Mouse (Mus musculus) heart, embryonic 15.5 days (tissue): Measurements from ENCODE around the gene Gm20662. TPM values are rescaled to one million over a fixed set of nuclear protein-coding genes. Genes with fewer than 3 reads are reported as not detected.

Experiments used
- ATAC-seq: fragments of 200-750 bp; cut with Nextera tagmentation; replicated peaks from 2 replicates; pipeline ENCODE4 v1.8.0; 2017; ENCODE audit warnings: low read depth, moderate TSS enrichment; ENCODE audit not compliant: insufficient number of reproducible peaks, insufficient read depth, low FRiP score
- H3K27ac ChIP-seq: fragments of 300-500 bp; sonication (generic); 2 replicates; pipeline ENCODE4 v1.5.1; 2015; ENCODE audit warnings: mild to moderate bottlenecking, inconsistent platforms
- H3K27me3 ChIP-seq: fragments of 300-500 bp; sonication (generic); 2 replicates; pipeline ENCODE4 v1.6.1; 2015; ENCODE audit warnings: inconsistent platforms
- H3K36me3 ChIP-seq: fragments of 300-500 bp; sonication (generic); 2 replicates; pipeline ENCODE4 v1.6.1; 2015; ENCODE audit warnings: mild to moderate bottlenecking, inconsistent platforms
- H3K4me1 ChIP-seq: fragments of 300-500 bp; sonication (generic); replicated peaks from 2 replicates; pipeline ENCODE4 v1.6.1; 2015; ENCODE audit warnings: inconsistent platforms
- H3K4me2 ChIP-seq: fragments of 300-500 bp; sonication (generic); 2 replicates; pipeline ENCODE4 v1.6.1; 2015; ENCODE audit warnings: inconsistent platforms, mild to moderate bottlenecking, moderate library complexity
- H3K4me3 ChIP-seq: fragments of 300-500 bp; sonication (generic); 2 replicates; pipeline ENCODE4 v1.5.1; 2015; ENCODE audit warnings: mild to moderate bottlenecking, inconsistent platforms
- H3K9ac ChIP-seq: fragments of 300-500 bp; sonication (generic); 2 replicates; pipeline ENCODE4 v1.6.1; 2015; ENCODE audit warnings: mild to moderate bottlenecking, inconsistent platforms
- H3K9me3 ChIP-seq: fragments of 300-500 bp; sonication (generic); replicated peaks from 2 replicates; pipeline ENCODE4 v1.6.1; 2016; ENCODE audit warnings: inconsistent platforms
- WGBS: fragments of 180-500 bp; shearing (Covaris S2); methylation state at CpG from one replicate; pipeline ENCODE4 v1.1.7; 2015; ENCODE audit warnings: mixed read lengths; 5-methylcytosine and 5-hydroxymethylcytosine counted together
- polyA plus RNA-seq: library from polyadenylated mRNA; unstranded; fragments of >200 nt; fragmentation: Nextera tagmentation; extraction: Ambion mirVana; gene quantifications from 2 replicates; pipeline ENCODE4 v1.2.1, GENCODE M21; 2015

The Gm20662 gene
- polyA plus RNA-seq, 1 experiment from 2014 or later, result 0.19 TPM

DNA sequence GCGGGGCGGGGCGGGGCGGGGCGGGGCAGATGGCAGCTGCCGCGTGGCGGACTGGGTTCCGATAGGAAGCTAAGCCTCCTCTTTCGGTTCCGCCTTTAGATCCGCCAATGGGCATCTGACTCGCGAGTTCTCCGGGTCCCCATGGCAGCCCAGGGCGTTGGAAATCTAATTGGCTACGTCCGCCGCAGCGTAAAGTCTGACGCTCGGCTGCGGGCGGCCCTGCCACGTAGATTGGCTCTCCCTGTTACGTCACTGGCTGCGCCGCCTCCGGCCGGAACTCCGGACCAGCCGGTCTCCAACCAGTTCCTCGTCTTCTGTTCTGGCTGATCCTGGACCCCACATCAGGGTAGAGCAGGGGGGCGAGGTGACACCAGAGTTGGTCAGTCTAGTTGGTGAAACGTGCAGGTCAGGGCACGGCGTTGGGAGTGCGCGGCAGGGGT, 52.9 kb downstream of the Gm20662 start, which contains the start of gene Gmppb:
Gene Gmppb (plus strand): TSS at position 227 of the 440 bp plus-strand sequence.
- WGBS, result 0% methylated on average over 35 of the region's 39 CpGs
- ATAC-seq, result peak; percentile 93

DNA sequence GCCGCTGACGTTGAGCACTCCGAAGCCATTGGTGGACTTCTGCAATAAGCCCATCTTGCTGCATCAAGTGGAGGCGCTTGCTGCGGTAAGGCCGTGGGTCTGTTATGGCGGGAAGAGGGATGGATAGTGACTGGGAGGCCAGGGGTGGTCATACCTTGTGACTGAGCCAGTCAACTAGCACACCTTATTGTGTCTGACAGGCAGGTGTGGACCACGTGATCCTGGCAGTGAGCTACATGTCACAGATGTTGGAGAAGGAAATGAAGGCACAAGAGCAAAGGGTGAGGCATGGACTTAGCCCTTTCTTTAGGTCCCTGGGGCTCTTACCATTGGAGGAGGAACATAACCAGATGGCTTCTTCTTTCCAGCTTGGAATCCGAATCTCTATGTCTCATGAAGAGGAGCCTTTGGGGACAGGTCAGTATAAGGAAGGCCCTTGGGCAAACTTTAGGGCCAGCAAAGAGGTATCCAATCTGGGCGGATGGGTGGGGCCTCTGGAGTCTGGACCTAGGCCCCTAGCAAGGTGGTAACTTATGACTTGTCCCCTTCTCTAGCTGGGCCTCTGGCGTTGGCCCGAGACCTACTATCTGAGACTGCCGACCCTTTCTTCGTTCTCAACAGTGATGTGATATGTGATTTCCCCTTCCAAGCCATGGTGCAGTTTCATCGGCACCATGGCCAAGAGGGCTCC, 53.6 kb downstream of the Gm20662 start:
- peak overlapping the region; percentile 82 for H3K27ac ChIP-seq
- 40% methylated on average over 15 of the region's 15 CpGs for WGBS
- H3K4me3 ChIP-seq, result peak overlapping the region; percentile 77
- no peaks in the 10 kb centered on the region for H3K9me3 ChIP-seq
- H3K36me3 ChIP-seq, result peaks cover 47% of the 10 kb centered on the region
- peak overlapping the region; percentile 88 for H3K4me2 ChIP-seq
- no peak for ATAC-seq
- peaks cover 45% of the 10 kb centered on the region for H3K4me1 ChIP-seq
- peak overlapping the region; percentile 78 for H3K9ac ChIP-seq
- no peaks in the 10 kb centered on the region for H3K27me3 ChIP-seq

More for the DNA sequence above, 52.9 kb downstream of the Gm20662 start, which contains the start of gene Gmppb:
- Histone ChIP-seq H3K4me2 (peak within 1 kb of the TSS; percentile 88), H3K4me1 (peaks cover 45% of the 10 kb centered on the region), H3K36me3 (peaks cover 40% of the 10 kb centered on the region), H3K9ac (peak within 1 kb of the TSS; percentile 78), H3K27me3 (no peaks in the 10 kb centered on the region), H3K4me3 (peak within 1 kb of the TSS; percentile 77), H3K9me3 (no peaks in the 10 kb centered on the region), H3K27ac (peak within 1 kb of the TSS; percentile 82)

DNA sequence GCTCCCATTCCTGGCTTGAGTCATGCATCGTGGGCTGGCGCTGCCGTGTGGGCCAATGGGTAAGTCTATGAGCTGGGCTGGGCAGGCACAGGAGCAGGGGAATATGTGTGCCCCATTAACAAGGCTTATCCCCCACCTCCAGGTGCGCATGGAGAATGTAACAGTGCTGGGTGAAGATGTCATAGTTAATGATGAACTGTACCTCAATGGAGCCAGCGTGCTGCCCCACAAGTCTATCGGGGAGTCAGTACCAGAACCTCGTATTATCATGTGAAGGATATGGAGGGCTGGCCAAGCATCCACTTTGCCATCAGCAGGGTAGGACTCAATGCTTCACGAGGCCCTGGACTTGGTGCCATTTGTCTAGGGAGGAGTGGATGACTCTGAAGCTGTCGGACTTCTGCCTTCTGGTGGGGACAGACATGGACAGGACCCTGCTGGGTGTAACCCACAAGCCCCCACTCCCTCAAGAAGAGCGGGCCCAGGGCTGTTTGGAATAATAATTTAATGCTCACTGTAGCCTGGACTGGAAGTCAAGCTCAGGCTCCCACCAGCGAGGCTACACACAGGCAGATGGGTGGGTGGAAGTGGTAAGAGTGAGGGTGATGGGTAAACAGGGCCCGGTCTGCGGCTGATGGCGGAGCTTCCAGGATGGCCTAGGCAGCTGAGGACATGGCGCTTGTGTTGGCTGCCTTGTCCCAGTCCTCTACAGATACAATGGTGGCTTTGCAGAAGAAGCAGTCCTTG, 55.2 kb downstream of the Gm20662 start:
- H3K36me3 ChIP-seq, result peaks cover 47% of the 10 kb centered on the region
- H3K4me1 ChIP-seq, result peaks cover 45% of the 10 kb centered on the region
- WGBS, result 94% methylated on average over 15 of the region's 15 CpGs
- H3K9me3 ChIP-seq, result no peaks in the 10 kb centered on the region
- no peak overlapping the region for H3K4me2 ChIP-seq
- H3K9ac ChIP-seq, result no peak overlapping the region
- no peaks in the 10 kb centered on the region for H3K27me3 ChIP-seq
- no peak overlapping the region for H3K27ac ChIP-seq
- no peak for ATAC-seq
- H3K4me3 ChIP-seq, result no peak overlapping the region

DNA sequence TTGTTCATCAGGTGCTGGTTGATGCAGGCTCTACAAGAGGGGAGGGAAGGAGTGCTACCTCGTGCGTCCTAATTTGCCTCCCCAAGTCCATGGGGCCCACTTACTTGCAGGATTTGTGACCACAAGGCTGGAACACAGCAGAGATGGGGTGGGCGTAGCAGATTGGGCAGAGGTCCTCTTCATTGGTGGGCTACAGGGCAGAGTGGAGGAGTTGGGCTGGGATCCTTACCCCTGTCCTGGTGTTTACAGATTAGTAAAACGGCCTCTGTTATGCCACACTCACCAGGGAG, 55.7 kb downstream of the Gm20662 start:
- Histone ChIP-seq H3K9me3 (no peaks in the 10 kb centered on the region), H3K4me3 (no peak overlapping the region), H3K9ac (no peak overlapping the region), H3K27me3 (no peaks in the 10 kb centered on the region), H3K4me1 (peaks cover 45% of the 10 kb centered on the region), H3K27ac (no peak overlapping the region), H3K36me3 (peaks cover 45% of the 10 kb centered on the region; the same call in 1 of the 2 replicates), H3K4me2 (no peak overlapping the region)
- ATAC-seq, result no peak
- 84% methylated on average over 4 of the region's 4 CpGs for WGBS

DNA sequence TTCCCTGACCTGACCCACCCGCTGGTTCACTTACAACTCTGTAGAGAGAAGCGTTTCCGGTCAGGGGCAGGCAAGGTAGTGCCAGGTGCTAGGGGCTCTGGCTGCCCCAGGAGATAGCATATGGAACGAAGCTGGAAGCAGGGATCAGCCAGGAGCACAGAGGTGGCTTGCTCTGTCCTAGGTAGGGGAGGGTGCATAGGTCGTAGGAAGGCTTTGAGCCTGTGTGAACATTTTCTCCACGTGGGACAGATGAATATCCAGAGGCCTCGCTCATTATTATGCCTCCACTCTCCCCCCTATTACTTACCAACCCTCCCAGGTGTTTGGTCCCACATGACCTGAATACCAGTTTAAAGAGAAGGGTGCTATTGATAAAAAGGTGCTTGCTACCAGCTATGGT, 56.3 kb downstream of the Gm20662 start:
- H3K27ac ChIP-seq, result peak overlapping the region; percentile 12; the same call in 1 of the 2 replicates
- ATAC-seq, result no peak
- no peak overlapping the region for H3K4me3 ChIP-seq
- no peaks in the 10 kb centered on the region for H3K27me3 ChIP-seq
- H3K4me2 ChIP-seq, result no peak overlapping the region
- peaks cover 44% of the 10 kb centered on the region; the same call in 1 of the 2 replicates for H3K36me3 ChIP-seq
- H3K4me1 ChIP-seq, result peaks cover 43% of the 10 kb centered on the region
- H3K9ac ChIP-seq, result no peak overlapping the region
- 61% methylated on average over 7 of the region's 7 CpGs for WGBS
- no peaks in the 10 kb centered on the region for H3K9me3 ChIP-seq

DNA sequence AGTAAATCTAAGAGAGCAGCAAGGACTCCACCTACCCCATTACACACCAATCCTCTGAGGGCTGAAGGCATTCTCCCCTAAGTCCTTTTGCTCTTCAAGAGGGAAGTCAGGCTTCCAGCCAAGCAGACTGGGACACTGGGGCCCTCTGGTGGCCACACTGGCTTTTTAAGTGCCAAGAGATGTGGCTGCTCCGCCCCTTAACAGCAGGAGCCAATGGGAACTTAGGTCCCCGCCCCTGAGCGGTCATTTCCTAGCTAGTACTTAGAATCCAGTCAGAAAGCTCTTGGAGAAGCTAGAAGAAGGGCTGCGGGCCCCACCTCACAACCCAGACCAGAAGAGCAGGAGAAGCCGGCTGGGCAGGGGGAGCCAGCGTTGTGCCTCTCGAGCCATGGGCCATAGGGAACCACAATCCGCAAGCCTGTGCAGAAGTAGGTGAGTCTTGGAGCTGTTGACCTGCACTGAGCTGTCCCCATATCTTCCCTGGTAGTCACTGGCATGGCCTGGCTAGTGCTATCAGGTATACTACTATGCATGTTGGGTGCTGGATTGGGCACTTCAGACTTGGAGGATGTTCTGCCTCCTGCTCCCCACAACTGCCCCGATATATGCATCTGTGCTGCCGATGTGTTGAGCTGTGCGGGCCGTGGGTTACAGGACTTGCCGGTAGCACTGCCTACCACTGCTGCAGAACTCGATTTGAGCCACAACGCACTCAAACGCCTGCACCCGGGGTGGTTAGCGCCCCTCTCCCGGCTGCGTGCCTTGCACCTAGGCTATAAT, 56.9 kb downstream of the Gm20662 start, which contains the start of gene Amigo3:
Gene Amigo3 (plus strand): TSS at position 275 of the 780 bp plus-strand sequence.
- peak; percentile 47 for ATAC-seq
- Histone ChIP-seq H3K4me2 (peak within 1 kb of the TSS; percentile 60), H3K27me3 (no peaks in the 10 kb centered on the region), H3K9me3 (no peaks in the 10 kb centered on the region), H3K4me1 (peaks cover 36% of the 10 kb centered on the region), H3K36me3 (peaks cover 49% of the 10 kb centered on the region; the same call in 1 of the 2 replicates), H3K4me3 (peak within 1 kb of the TSS; percentile 33), H3K9ac (peak within 1 kb of the TSS; percentile 39; the same call in 1 of the 2 replicates), H3K27ac (peak within 1 kb of the TSS; percentile 23)
- 48% methylated on average over 20 of the region's 20 CpGs for WGBS

DNA sequence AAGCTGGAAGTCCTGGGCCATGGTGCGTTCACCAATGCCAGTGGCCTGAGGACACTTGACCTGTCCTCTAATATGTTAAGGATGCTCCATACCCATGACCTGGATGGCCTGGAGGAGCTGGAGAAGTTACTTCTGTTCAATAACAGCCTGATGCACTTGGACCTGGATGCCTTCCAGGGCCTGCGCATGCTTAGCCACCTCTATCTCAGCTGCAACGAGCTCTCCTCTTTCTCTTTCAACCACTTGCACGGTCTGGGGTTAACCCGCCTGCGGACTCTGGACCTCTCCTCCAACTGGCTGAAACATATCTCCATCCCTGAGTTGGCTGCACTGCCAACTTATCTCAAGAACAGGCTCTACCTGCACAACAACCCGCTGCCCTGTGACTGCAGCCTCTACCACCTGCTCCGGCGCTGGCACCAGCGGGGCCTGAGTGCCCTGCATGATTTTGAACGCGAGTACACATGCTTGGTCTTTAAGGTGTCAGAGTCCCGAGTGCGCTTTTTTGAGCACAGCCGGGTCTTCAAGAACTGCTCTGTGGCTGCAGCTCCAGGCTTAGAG, 57.6 kb downstream of the Gm20662 start:
- Histone ChIP-seq H3K27me3 (no peaks in the 10 kb centered on the region), H3K4me3 (no peak overlapping the region), H3K36me3 (peaks cover 56% of the 10 kb centered on the region), H3K27ac (peak overlapping the region; percentile 23; the same call in 1 of the 2 replicates), H3K9me3 (no peaks in the 10 kb centered on the region), H3K4me1 (peaks cover 31% of the 10 kb centered on the region), H3K9ac (0 out of 2 replicates have a peak overlapping the region, but pooled peaks have one; percentile 39), H3K4me2 (no peak overlapping the region)
- WGBS, result 83% methylated on average over 15 of the region's 15 CpGs
- ATAC-seq, result no peak

DNA sequence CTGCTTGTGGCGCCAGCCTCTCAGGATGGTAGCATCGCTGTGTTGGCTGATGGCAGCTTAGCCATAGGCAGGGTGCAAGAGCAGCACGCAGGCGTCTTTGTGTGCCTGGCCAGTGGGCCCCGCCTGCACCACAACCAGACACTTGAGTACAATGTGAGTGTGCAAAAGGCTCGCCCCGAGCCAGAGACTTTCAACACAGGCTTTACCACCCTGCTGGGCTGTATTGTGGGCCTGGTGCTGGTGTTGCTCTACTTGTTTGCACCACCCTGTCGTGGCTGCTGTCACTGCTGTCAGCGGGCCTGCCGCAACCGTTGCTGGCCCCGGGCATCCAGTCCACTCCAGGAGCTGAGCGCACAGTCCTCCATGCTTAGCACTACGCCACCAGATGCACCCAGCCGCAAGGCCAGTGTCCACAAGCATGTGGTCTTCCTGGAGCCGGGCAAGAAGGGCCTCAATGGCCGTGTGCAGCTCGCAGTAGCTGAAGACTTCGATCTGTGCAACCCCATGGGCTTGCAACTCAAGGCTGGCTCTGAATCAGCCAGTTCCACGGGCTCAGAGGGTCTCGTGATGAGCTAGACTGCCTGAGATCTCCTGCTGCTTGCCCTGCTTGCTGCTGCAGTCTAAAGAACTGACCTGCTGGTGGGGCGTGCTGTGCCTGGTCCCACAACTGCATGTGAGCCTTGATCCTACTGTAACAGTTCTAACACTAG, 58.3 kb downstream of the Gm20662 start:
- H3K9me3 ChIP-seq, result no peaks in the 10 kb centered on the region
- H3K4me3 ChIP-seq, result no peak overlapping the region
- H3K27ac ChIP-seq, result no peak overlapping the region
- H3K36me3 ChIP-seq, result peaks cover 59% of the 10 kb centered on the region
- no peaks in the 10 kb centered on the region for H3K27me3 ChIP-seq
- WGBS, result 89% methylated on average over 22 of the region's 22 CpGs
- peaks cover 30% of the 10 kb centered on the region for H3K4me1 ChIP-seq
- H3K4me2 ChIP-seq, result no peak overlapping the region
- ATAC-seq, result no peak
- no peak overlapping the region for H3K9ac ChIP-seq

DNA sequence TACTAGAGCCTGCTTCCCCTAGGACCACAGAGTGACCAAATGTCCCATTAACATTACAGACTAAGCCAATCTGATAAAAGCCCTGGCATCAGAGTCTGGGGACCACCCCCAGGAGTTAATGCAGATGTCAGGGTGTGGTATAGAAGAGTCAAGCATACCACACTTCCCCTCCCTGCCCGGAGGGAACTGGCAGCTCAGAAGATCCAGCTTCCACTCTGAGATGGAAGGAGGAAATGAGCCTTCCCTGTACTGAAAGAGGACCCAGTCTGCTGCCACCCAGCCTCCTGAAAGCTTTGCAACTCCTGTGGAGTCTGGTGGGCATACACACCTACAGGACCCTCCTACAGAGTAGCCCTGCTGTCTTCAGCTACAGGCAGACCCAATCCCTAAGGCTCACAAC, 58.9 kb downstream of the Gm20662 start:
- Histone ChIP-seq H3K27me3 (no peaks in the 10 kb centered on the region), H3K9ac (no peak overlapping the region), H3K36me3 (peaks cover 62% of the 10 kb centered on the region), H3K4me2 (no peak overlapping the region), H3K4me3 (no peak overlapping the region), H3K9me3 (no peaks in the 10 kb centered on the region), H3K4me1 (peaks cover 24% of the 10 kb centered on the region), H3K27ac (no peak overlapping the region)
- no peak for ATAC-seq
- WGBS, result 50% methylated on average over 1 of the region's 1 CpGs

DNA sequence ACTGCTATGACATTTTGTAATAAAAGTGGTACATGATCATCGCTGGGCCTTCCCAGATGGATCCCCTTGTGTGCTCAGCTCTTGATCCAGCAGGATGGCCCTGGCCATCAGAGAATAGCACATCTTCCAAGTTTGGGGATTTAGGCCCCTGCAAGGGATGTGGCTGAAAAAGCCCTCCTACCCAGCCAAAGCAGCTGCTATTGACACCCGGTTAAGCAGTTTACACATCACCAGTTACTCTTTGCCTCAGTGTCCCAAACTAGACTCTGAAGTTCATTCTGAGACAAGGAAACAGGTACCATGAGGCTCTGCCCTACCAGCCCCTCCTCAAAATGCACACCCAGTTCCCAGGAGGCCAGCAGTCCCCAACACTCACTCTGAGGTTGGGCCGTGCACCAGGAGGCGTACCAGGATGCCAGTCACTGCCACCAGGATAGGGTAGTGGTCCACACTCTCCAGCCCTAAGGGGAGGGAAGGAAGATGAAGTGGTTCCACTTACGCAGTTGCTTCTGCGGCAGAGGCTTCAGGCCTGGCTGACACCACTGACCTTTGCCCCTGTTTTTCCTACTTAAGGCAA, 59.6 kb downstream of the Gm20662 start:
- no peak overlapping the region for H3K4me2 ChIP-seq
- 88% methylated on average over 6 of the region's 6 CpGs for WGBS
- H3K4me1 ChIP-seq, result peaks cover 18% of the 10 kb centered on the region
- no peak overlapping the region for H3K9ac ChIP-seq
- H3K36me3 ChIP-seq, result peaks cover 58% of the 10 kb centered on the region
- H3K27ac ChIP-seq, result no peak overlapping the region
- H3K27me3 ChIP-seq, result no peaks in the 10 kb centered on the region
- no peaks in the 10 kb centered on the region for H3K9me3 ChIP-seq
- ATAC-seq, result no peak
- no peak overlapping the region for H3K4me3 ChIP-seq
